Mouse (Mus musculus): ENCODE data around the gene Fbxo10.
"Not testable (repeated sequence)": the region's sequence is repeated elsewhere in the genome, so short reads cannot be mapped to it uniquely, and the experiment has no call there.

The Fbxo10 gene

GRCm38 (mm10) chr4:45047286-45047887 is 37.0 kb downstream of the Fbxo10 start:
- no peak for DNase-seq (ENCODE audit: low spot score in 2 of 2)

- DNase-seq (ENCODE audit: low spot score in 2 of 2) = no peak
Observed at GRCm38 (mm10) chr4:45046679-45047078, 37.7 kb downstream of the Fbxo10 start.

GRCm38 (mm10) chr4:45040795-45041194 is 43.6 kb downstream of the Fbxo10 start:
- DNase-seq (ENCODE audit: low spot score in 2 of 2) = no peak

- DNase-seq (ENCODE audit: low spot score in 2 of 2) = not testable (repeated sequence)
Observed at GRCm38 (mm10) chr4:45039546-45039945, 44.9 kb downstream of the Fbxo10 start.

- DNase-seq (ENCODE audit: low spot score in 2 of 2) = peak; percentile 14 to 20
Observed at GRCm38 (mm10) chr4:45038879-45039278, 45.5 kb downstream of the Fbxo10 start.

- DNase-seq (ENCODE audit: low spot score in 2 of 2) = no peak
Observed at GRCm38 (mm10) chr4:45037455-45038410, 46.7 kb downstream of the Fbxo10 start.

- DNase-seq (ENCODE audit: low spot score in 2 of 2) = no peak
Observed at GRCm38 (mm10) chr4:45036571-45036970, 47.8 kb downstream of the Fbxo10 start.

- DNase-seq (ENCODE audit: low spot score in 2 of 2) = no peak
Observed at GRCm38 (mm10) chr4:45036048-45036447, 48.4 kb downstream of the Fbxo10 start.

GRCm38 (mm10) chr4:45034693-45035628 is 49.4 kb downstream of the Fbxo10 start:
- no peak for DNase-seq (ENCODE audit: low spot score in 2 of 2)

- DNase-seq (ENCODE audit: low spot score in 2 of 2) = no peak
Observed at GRCm38 (mm10) chr4:45032586-45032985, 51.8 kb downstream of the Fbxo10 start.

- DNase-seq (ENCODE audit: low spot score in 2 of 2) = no peak
Observed at GRCm38 (mm10) chr4:45026459-45026858, 57.9 kb downstream of the Fbxo10 start.

- DNase-seq (ENCODE audit: low spot score in 2 of 2) = no peak
Observed at GRCm38 (mm10) chr4:45019009-45019408, 65.4 kb downstream of the Fbxo10 start.

GRCm38 (mm10) chr4:45018452-45018980 is 65.9 kb downstream of the Fbxo10 start, which contains the start of gene Polr1e:
Gene Polr1e, plus strand, starts transcription at chr4:45018583.
- DNase-seq (ENCODE audit: low spot score in 2 of 2) = peak; percentile 90 to 95

GRCm38 (mm10) chr4:45015615-45016014 is 68.8 kb downstream of the Fbxo10 start:
- peak; percentile 36 to 45 for DNase-seq (ENCODE audit: low spot score in 2 of 2)

GRCm38 (mm10) chr4:45013537-45013936 is 70.9 kb downstream of the Fbxo10 start:
- DNase-seq (ENCODE audit: low spot score in 2 of 2) = no peak

GRCm38 (mm10) chr4:45013031-45013431 is 71.4 kb downstream of the Fbxo10 start:
- peak; percentile 29 to 41 for DNase-seq (ENCODE audit: low spot score in 2 of 2)

GRCm38 (mm10) chr4:45012105-45012975 is 72.1 kb downstream of the Fbxo10 start, which contains the start of gene Zbtb5:
Gene Zbtb5, minus strand, starts transcription at chr4:45012412.
- peak; percentile 100 for DNase-seq (ENCODE audit: low spot score in 2 of 2)

GRCm38 (mm10) chr4:45011581-45012104 is 72.8 kb downstream of the Fbxo10 start:
- peak; percentile 56 to 67 for DNase-seq (ENCODE audit: low spot score in 2 of 2)

- DNase-seq (ENCODE audit: low spot score in 2 of 2) = no peak
Observed at GRCm38 (mm10) chr4:45010806-45011415, 73.5 kb downstream of the Fbxo10 start.

GRCm38 (mm10) chr4:45005452-45005851 is 79.0 kb downstream of the Fbxo10 start:
- DNase-seq (ENCODE audit: low spot score in 2 of 2) = no peak

Measured in spleen, postnatal 36 days (tissue).